In genomic region chr1:185574978-185575377, GRCm38 (mm10) we compare ENCODE assay signal across 27 mouse cellular contexts.
DNase-seq lines count a peak whose midpoint lies in the region; ATAC-seq and TF ChIP-seq lines count a peak whose summit lies in the region.
"Had no signal": no experiment of that assay in that cellular context is flagged by ENCODE, and none has a peak within 500 bp of the region (broad histone marks: within the 10 kb centered on the region; RNA-seq: fewer than 3 reads in every experiment).

No protein-coding gene starts in this region.

- no peaks in the 10 kb centered on the region for H3K9me3 ChIP-seq in lung, postnatal 0 days (ENCODE audit: low read length)
- H3K9me3 ChIP-seq: forebrain, embryonic 10.5 days; forebrain, embryonic 13.5 days; heart, embryonic 10.5 days; hindbrain, embryonic 12.5 days; hindbrain, embryonic 15.5 days had no signal

- no peaks in the 10 kb centered on the region for H3K36me3 ChIP-seq in lung, postnatal 0 days (ENCODE audit: insufficient read depth, low read length)
- no peaks in the 10 kb centered on the region for H3K36me3 ChIP-seq in myocyte (ENCODE audit: control insufficient read depth, insufficient read depth)
- H3K36me3 ChIP-seq: embryonic facial prominence, embryonic 12.5 days; forebrain, embryonic 10.5 days; heart, embryonic 10.5 days; heart, embryonic 13.5 days; hindbrain, embryonic 12.5 days; hindbrain, embryonic 15.5 days had no signal

- H3K27me3 ChIP-seq in lung, postnatal 0 days (replicated peaks; ENCODE audit: insufficient read depth, low read length), result no peaks in the 10 kb centered on the region
- no peaks in the 10 kb centered on the region for H3K27me3 ChIP-seq in myocyte (ENCODE audit: control insufficient read depth, insufficient read depth, insufficient read length)
- H3K27me3 ChIP-seq: embryonic facial prominence, embryonic 12.5 days; forebrain, embryonic 13.5 days; heart, embryonic 13.5 days; hindbrain, embryonic 12.5 days; hindbrain, embryonic 15.5 days had no signal

- H3K4me1 ChIP-seq in lung, postnatal 0 days (ENCODE audit: insufficient read depth, low read depth, low read length), result no peaks in the 10 kb centered on the region
- no peaks in the 10 kb centered on the region for H3K4me1 ChIP-seq in lung, adult 2 months (ENCODE audit: control insufficient read depth, insufficient read depth, low read length)
- H3K4me1 ChIP-seq: forebrain, embryonic 13.5 days; hindbrain, embryonic 12.5 days; hindbrain, embryonic 15.5 days had no signal

- H3ac ChIP-seq in myocyte (ENCODE audit: control insufficient read depth, insufficient read length), result no peak overlapping the region

- intact Hi-C loops in heart, postnatal 25 days (cut with DNase I), result no loop called here

- H3K79me2 ChIP-seq in myocyte (ENCODE audit: control insufficient read depth, insufficient read depth), result no peaks in the 10 kb centered on the region

- TF ChIP-seq POLR2A in lung, adult 2 months (IDR thresholded peaks at IDR 0.05; ENCODE audit: borderline replicate concordance, extremely low read depth, low read depth, low read length), result no peak
- TF ChIP-seq POLR2A in myocyte (IDR thresholded peaks at IDR 0.05; ENCODE audit: insufficient read length, low read depth), result no peak

- TF ChIP-seq CTCF in lung, postnatal 0 days (IDR thresholded peaks at IDR 0.05), result no peak
- TF ChIP-seq CTCF in lung, adult 2 months (IDR thresholded peaks at IDR 0.05; ENCODE audit: insufficient read depth, low read length), result no peak

- no peak overlapping the region for H3K4me2 ChIP-seq in lung, postnatal 0 days (replicated peaks; ENCODE audit: low read depth, low read length)
- peak overlapping the region; percentile 48 for H3K4me2 ChIP-seq in myocyte (ENCODE audit: low read depth)
- H3K4me2 ChIP-seq: embryonic facial prominence, embryonic 12.5 days; forebrain, embryonic 13.5 days; heart, embryonic 13.5 days; hindbrain, embryonic 12.5 days; hindbrain, embryonic 15.5 days had no signal

- no peak for TF ChIP-seq EP300 in lung, postnatal 0 days (IDR thresholded peaks at IDR 0.05)

- peak; percentile 11 for DNase-seq in heart, adult 11 months
- DNase-seq in heart, postnatal 25 days (ENCODE audit: low spot score), result no peak
- DNase-seq in lung, postnatal 0 days (ENCODE audit: low spot score), result peak; percentile 18
- DNase-seq in lung, adult 2 months, result no peak
- DNase-seq in gastrocnemius, adult 18-20 months (ENCODE audit: low spot score), result no peak
- DNase-seq: adrenal gland, adult 8-10 months; adrenal gland, postnatal 25 days; B cell, adult 2 months; cerebellum, adult 18-20 months; cerebellum, adult 9-10 months; cerebellum, postnatal 14 days; gastrocnemius, adult 2 months; gastrocnemius, postnatal 25 days; heart, adult 2 months; heart, postnatal 14 days had no signal

- H3K9ac ChIP-seq in lung, postnatal 0 days (replicated peaks; ENCODE audit: low read depth), result no peak overlapping the region
- H3K9ac ChIP-seq: embryonic facial prominence, embryonic 12.5 days; forebrain, embryonic 13.5 days; heart, embryonic 13.5 days; hindbrain, embryonic 12.5 days; hindbrain, embryonic 15.5 days had no signal

- ATAC-seq in lung, postnatal 0 days, result peak; percentile 25; the same call in 1 of the 2 replicates
- ATAC-seq: activated CD4-positive, CD25-positive, alpha-beta regulatory T cell, adult 4 months; CD4-positive, CD25-positive, alpha-beta regulatory T cell, adult 4 months; forebrain, embryonic 13.5 days; forebrain, embryonic 16.5 days; intestine, postnatal 0 days had no signal

- H3K4me3 ChIP-seq in lung, postnatal 0 days (ENCODE audit: low read depth, low read length), result no peak overlapping the region
- H3K4me3 ChIP-seq in lung, adult 2 months (replicated peaks; ENCODE audit: extremely low read depth, low read depth, low read length), result no peak overlapping the region
- H3K4me3 ChIP-seq in myocyte, result no peak overlapping the region
- H3K4me3 ChIP-seq: embryonic facial prominence, embryonic 12.5 days; forebrain, embryonic 10.5 days; forebrain, embryonic 13.5 days; gastrocnemius, adult 2 months; heart, adult 2 months; heart, embryonic 10.5 days; heart, embryonic 13.5 days; hindbrain, embryonic 12.5 days; hindbrain, embryonic 15.5 days had no signal

- H3K27ac ChIP-seq in lung, postnatal 0 days (ENCODE audit: low read length), result no peak overlapping the region
- H3K27ac ChIP-seq: embryonic facial prominence, embryonic 12.5 days; forebrain, embryonic 10.5 days; forebrain, embryonic 13.5 days; gastrocnemius, adult 2 months; heart, adult 2 months; heart, embryonic 13.5 days; hindbrain, embryonic 12.5 days; hindbrain, embryonic 15.5 days had no signal

- WGBS in lung, postnatal 0 days, result 52% methylated on average over 4 of the region's 4 CpGs
- WGBS in lung, adult 2 months, result 70% methylated on average over 4 of the region's 4 CpGs

TF ChIP-seq in myocyte, 11 proteins besides CTCF, POLR2A, EP300 and RAD21:
- TF ChIP-seq REST (IDR thresholded peaks at IDR 0.05; ENCODE audit: insufficient read depth, insufficient read length), result no peak
- peak in 2 of 3 experiments; percentile 7 to 91 for TF ChIP-seq MYOG (IDR thresholded peaks at IDR 0.05; ENCODE audit: control insufficient read depth in 1 of 3, insufficient read depth in 1 of 3, insufficient read length in 2 of 3, low read depth in 2 of 3)
- TF ChIP-seq MYOD1 (IDR thresholded peaks at IDR 0.05; ENCODE audit: control insufficient read depth in 1 of 3, insufficient read length in 2 of 3, low read depth in 2 of 3), result peak; percentile 17 to 70 (median 34)

Comparison
In these comparisons a context has a peak if more than half of its experiments do, and no peak if none do; other contexts are left out.
1. DNase-seq: peak in heart, adult 11 months (single experiment) and lung, postnatal 0 days (single experiment); none in heart, postnatal 25 days (single experiment), lung, adult 2 months (single experiment) and gastrocnemius, adult 18-20 months (single experiment).